Mouse (Mus musculus): Measurements from ENCODE around the gene Mob3b. TPM values are rescaled to one million over a fixed set of nuclear protein-coding genes. Genes with fewer than 3 reads are reported as not detected.

Gene Mob3b
- polyA plus RNA-seq, 1 experiment from 2014 or later = 21.3 TPM

DNA sequence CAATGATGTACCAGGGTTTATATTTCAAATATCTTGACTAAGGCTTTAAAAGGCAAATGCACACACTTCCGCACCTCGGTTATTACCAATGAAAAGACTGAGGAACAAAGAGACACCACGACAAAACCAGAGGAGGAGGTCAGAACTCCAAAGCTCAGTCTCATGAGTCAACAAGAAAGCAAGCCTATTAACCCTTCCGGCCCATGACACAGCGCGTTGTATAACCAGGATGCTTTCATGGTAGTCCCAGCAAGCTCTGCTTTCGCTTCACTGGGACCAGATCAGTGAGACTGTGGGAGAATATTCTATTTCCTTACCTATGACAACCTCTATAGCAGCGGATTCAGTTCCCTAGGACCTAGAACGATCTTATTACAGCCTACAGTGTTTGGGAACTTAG, 30.5 kb downstream of the Mob3b start:
- Histone ChIP-seq H3K9ac (ENCODE audit: low read length) (no peak overlapping the region), H3K36me3 (ENCODE audit: control insufficient read depth, insufficient read depth, low read length) (no peaks in the 10 kb centered on the region), H3K9me3 (ENCODE audit: control insufficient read depth, low read length) (no peaks in the 10 kb centered on the region), H3K4me2 (ENCODE audit: low read length) (no peak overlapping the region), H3K27me3 (replicated peaks; ENCODE audit: control insufficient read depth, insufficient read depth, low read length) (no peaks in the 10 kb centered on the region), H3K27ac (ENCODE audit: low read depth) (no peak overlapping the region), H3K4me1 (replicated peaks; ENCODE audit: control insufficient read depth, insufficient read depth, low read length) (peaks cover 50% of the 10 kb centered on the region), H3K4me3 (ENCODE audit: low read depth, low read length) (no peak overlapping the region)
- DNase-seq (ENCODE audit: low spot score) = no peak
- no peak for ATAC-seq (replicated peaks; ENCODE audit: low FRiP score, low TSS enrichment, low read depth)
- 75% methylated on average over 9 of the region's 9 CpGs for WGBS

DNA sequence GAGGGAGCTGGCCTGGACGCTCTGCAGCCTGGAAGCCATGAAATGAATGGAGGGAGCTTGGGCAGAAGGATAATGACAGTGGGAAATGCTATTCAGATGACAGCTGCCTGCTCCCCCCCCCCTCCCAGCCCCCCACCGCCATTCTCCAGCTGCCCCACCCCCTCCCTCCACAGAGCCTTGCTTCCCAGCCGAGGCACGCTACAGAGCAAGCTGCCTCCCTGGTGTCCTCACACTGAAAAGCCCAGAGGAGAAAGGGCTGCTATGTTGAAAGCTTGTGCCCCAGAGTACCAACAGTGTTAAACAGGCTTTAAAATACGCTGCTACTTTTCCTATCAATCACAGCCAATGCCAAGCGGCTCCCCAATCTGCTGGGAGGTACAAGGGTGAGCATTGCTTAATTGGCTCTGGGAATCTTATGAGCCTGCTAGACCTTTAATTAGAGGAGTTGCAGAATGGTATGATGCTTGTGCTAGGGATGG, 31.9 kb downstream of the Mob3b start:
- 26% methylated on average over 5 of the region's 6 CpGs for WGBS
- no peaks in the 10 kb centered on the region for H3K9me3 ChIP-seq (ENCODE audit: control insufficient read depth, low read length)
- H3K4me3 ChIP-seq (ENCODE audit: low read depth, low read length) = no peak overlapping the region
- DNase-seq (ENCODE audit: low spot score) = no peak
- no peaks in the 10 kb centered on the region for H3K27me3 ChIP-seq (replicated peaks; ENCODE audit: control insufficient read depth, insufficient read depth, low read length)
- peak overlapping the region; percentile 48 for H3K27ac ChIP-seq (ENCODE audit: low read depth)
- no peak for ATAC-seq (replicated peaks; ENCODE audit: low FRiP score, low TSS enrichment, low read depth)
- peak overlapping the region; percentile 7; the same call in 1 of the 2 replicates for H3K4me2 ChIP-seq (ENCODE audit: low read length)
- H3K4me1 ChIP-seq (replicated peaks; ENCODE audit: control insufficient read depth, insufficient read depth, low read length) = peaks cover 55% of the 10 kb centered on the region
- no peaks in the 10 kb centered on the region for H3K36me3 ChIP-seq (ENCODE audit: control insufficient read depth, insufficient read depth, low read length)
- H3K9ac ChIP-seq (ENCODE audit: low read length) = no peak overlapping the region

DNA sequence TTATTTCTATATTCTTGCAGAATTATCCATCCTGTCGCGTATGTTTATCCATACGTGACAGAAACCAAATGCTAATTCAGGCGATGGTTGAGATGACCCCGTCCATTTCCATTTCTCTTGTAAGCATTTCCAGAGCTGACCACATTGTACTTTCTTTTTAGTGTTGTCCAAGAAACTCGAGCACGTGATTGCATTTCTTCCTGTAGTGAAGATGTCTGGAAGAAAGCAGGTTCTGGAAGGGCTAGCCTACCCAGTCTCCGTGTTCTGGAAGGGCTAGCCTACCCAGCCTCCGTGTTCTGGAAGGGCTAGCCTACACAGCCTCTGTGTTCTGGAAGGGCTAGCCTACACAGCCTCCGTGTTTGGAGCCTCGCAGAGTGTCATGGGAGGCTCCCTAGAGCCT, 33.3 kb downstream of the Mob3b start:
- Histone ChIP-seq H3K27ac (ENCODE audit: low read depth) (peak overlapping the region; percentile 33), H3K9me3 (ENCODE audit: control insufficient read depth, low read length) (no peaks in the 10 kb centered on the region), H3K9ac (ENCODE audit: low read length) (no peak overlapping the region), H3K27me3 (replicated peaks; ENCODE audit: control insufficient read depth, insufficient read depth, low read length) (no peaks in the 10 kb centered on the region), H3K36me3 (ENCODE audit: control insufficient read depth, insufficient read depth, low read length) (no peaks in the 10 kb centered on the region), H3K4me3 (ENCODE audit: low read depth, low read length) (no peak overlapping the region), H3K4me2 (ENCODE audit: low read length) (no peak overlapping the region; the same call in 1 of the 2 replicates), H3K4me1 (replicated peaks; ENCODE audit: control insufficient read depth, insufficient read depth, low read length) (peaks cover 52% of the 10 kb centered on the region)
- DNase-seq (ENCODE audit: low spot score) (no peak), ATAC-seq (replicated peaks; ENCODE audit: low FRiP score, low TSS enrichment, low read depth) (peak; percentile 12; the same call in 1 of the 2 replicates)
- WGBS = 56% methylated on average over 11 of the region's 11 CpGs

DNA sequence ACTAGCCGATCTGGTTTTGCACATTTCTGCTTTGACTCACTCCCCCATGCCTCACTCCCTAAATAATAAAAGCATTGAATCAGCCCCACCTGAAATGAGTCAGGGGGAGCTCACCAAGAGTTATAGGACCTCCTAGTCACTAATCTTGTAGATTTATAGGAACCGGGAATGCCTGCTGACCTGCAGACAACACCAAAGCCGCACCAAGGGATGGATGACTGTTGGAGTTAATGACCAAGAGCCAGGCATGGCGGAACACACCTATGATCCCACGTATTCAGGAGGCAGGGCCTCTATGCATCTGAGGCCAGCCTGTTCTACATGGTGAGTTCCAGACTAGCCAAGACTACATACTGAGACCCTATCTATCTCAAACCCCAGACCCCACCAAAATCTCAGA, 34.2 kb downstream of the Mob3b start:
- no peak overlapping the region for H3K4me3 ChIP-seq (ENCODE audit: low read depth, low read length)
- no peaks in the 10 kb centered on the region for H3K36me3 ChIP-seq (ENCODE audit: control insufficient read depth, insufficient read depth, low read length)
- no peaks in the 10 kb centered on the region for H3K27me3 ChIP-seq (replicated peaks; ENCODE audit: control insufficient read depth, insufficient read depth, low read length)
- H3K9me3 ChIP-seq (ENCODE audit: control insufficient read depth, low read length) = no peaks in the 10 kb centered on the region
- H3K27ac ChIP-seq (ENCODE audit: low read depth) = peak overlapping the region; percentile 33; the same call in 1 of the 2 replicates
- no peak overlapping the region for H3K9ac ChIP-seq (ENCODE audit: low read length)
- DNase-seq (ENCODE audit: low spot score) (no peak), ATAC-seq (replicated peaks; ENCODE audit: low FRiP score, low TSS enrichment, low read depth) (no peak)
- no peak overlapping the region for H3K4me2 ChIP-seq (ENCODE audit: low read length)
- peaks cover 48% of the 10 kb centered on the region for H3K4me1 ChIP-seq (replicated peaks; ENCODE audit: control insufficient read depth, insufficient read depth, low read length)
- 57% methylated on average over 5 of the region's 5 CpGs for WGBS

DNA sequence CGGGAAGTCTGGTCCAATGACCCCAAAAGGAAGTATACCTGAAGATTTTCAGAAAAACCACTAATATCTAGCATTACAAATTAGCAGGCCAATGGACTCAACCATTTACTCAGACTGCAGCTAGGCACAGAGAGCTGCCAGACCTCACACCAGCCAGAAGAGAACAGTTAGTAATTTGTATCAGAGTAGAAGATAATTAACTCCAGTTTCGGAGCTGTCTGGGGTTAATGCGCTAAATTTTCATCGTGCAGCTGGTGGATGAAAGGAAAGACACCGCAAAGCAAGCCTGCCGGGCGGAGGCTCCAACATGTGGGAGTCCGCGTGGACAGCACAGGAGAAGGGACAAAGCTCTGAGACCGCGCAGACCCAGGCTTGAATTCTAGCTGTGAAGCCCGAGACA, 36.2 kb downstream of the Mob3b start:
- Histone ChIP-seq H3K9ac (ENCODE audit: low read length) (no peak overlapping the region), H3K36me3 (ENCODE audit: control insufficient read depth, insufficient read depth, low read length) (no peaks in the 10 kb centered on the region), H3K4me3 (ENCODE audit: low read depth, low read length) (no peak overlapping the region), H3K9me3 (ENCODE audit: control insufficient read depth, low read length) (no peaks in the 10 kb centered on the region), H3K4me1 (replicated peaks; ENCODE audit: control insufficient read depth, insufficient read depth, low read length) (peaks cover 35% of the 10 kb centered on the region), H3K27ac (ENCODE audit: low read depth) (no peak overlapping the region), H3K4me2 (ENCODE audit: low read length) (no peak overlapping the region), H3K27me3 (replicated peaks; ENCODE audit: control insufficient read depth, insufficient read depth, low read length) (no peaks in the 10 kb centered on the region)
- ATAC-seq (replicated peaks; ENCODE audit: low FRiP score, low TSS enrichment, low read depth) = no peak
- no peak for DNase-seq (ENCODE audit: low spot score)
- WGBS = 70% methylated on average over 12 of the region's 12 CpGs

DNA sequence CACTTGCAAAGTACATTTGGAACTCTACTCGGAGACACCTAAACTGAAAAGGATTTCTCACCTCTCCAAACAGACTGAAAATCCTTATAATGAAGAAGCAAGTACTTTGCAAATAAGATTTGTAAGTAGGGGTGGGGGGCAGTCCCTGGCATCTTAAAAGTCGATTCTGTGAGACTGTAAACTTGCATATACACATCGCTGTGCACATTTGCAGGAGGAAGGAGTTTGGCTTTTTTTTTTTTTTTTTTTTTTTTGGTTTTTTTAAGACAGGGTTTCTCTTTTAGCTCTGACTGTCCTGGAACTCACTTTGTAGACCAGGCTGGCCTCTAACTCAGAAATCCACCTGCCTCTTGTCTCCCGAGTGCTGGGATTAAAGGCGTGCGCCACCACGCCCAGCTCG, 36.7 kb downstream of the Mob3b start:
- 84% methylated on average over 8 of the region's 8 CpGs for WGBS
- no peak for ATAC-seq (replicated peaks; ENCODE audit: low FRiP score, low TSS enrichment, low read depth)
- H3K27ac ChIP-seq (ENCODE audit: low read depth) = no peak overlapping the region

DNA sequence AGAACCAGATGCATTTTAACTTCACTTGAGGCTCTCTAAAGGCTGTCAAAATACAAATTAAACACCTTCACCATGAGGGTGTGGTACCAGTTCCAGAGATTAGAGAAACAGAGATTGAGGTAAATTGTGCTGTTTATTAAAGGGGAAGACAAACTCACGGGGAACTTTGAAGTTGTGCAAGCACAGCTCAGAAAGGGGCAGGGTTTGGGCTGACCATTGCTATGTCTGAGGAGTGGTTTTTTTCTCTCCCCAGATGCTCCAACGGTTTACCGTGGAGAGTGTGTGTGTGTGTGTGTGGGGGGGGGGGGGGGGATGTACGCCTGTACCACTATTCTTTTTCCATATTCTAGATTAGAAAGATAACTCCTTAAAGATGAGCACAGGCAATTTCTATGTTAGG, 37.1 kb downstream of the Mob3b start:
- Histone ChIP-seq H3K4me2 (ENCODE audit: low read length) (no peak overlapping the region), H3K4me3 (ENCODE audit: low read depth, low read length) (no peak overlapping the region), H3K27me3 (replicated peaks; ENCODE audit: control insufficient read depth, insufficient read depth, low read length) (no peaks in the 10 kb centered on the region), H3K27ac (ENCODE audit: low read depth) (no peak overlapping the region), H3K4me1 (replicated peaks; ENCODE audit: control insufficient read depth, insufficient read depth, low read length) (peaks cover 27% of the 10 kb centered on the region), H3K36me3 (ENCODE audit: control insufficient read depth, insufficient read depth, low read length) (no peaks in the 10 kb centered on the region), H3K9me3 (ENCODE audit: control insufficient read depth, low read length) (no peaks in the 10 kb centered on the region), H3K9ac (ENCODE audit: low read length) (no peak overlapping the region)
- ATAC-seq (replicated peaks; ENCODE audit: low FRiP score, low TSS enrichment, low read depth) (no peak), DNase-seq (ENCODE audit: low spot score) (no peak)
- 42% methylated on average over 4 of the region's 4 CpGs for WGBS

More for the DNA sequence above, 36.7 kb downstream of the Mob3b start:
- peaks cover 31% of the 10 kb centered on the region for H3K4me1 ChIP-seq (replicated peaks; ENCODE audit: control insufficient read depth, insufficient read depth, low read length)
- no peaks in the 10 kb centered on the region for H3K36me3 ChIP-seq (ENCODE audit: control insufficient read depth, insufficient read depth, low read length)
- no peak overlapping the region for H3K9ac ChIP-seq (ENCODE audit: low read length)
- H3K4me2 ChIP-seq (ENCODE audit: low read length) = no peak overlapping the region
- no peak for DNase-seq (ENCODE audit: low spot score)
- no peaks in the 10 kb centered on the region for H3K27me3 ChIP-seq (replicated peaks; ENCODE audit: control insufficient read depth, insufficient read depth, low read length)
- H3K9me3 ChIP-seq (ENCODE audit: control insufficient read depth, low read length) = no peaks in the 10 kb centered on the region
- no peak overlapping the region for H3K4me3 ChIP-seq (ENCODE audit: low read depth, low read length)

DNA sequence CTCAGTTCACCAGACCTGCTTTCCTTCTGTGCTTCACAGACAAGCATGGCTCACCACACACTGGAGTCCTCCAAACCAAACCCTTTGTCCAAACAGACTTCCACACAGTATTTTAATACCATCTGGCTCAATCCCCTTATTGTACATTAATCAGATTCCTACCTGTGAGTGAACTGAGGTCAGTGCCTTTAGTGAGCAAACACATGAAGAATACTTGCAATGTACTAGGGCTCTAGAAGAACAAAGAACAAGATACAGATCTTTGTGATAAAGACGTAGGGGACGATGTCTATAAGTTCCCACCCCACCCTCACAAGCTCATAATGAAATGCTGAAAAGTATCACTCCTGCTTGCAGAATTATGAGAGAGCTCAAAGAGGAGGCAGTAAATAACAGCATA, 38.4 kb downstream of the Mob3b start:
- Histone ChIP-seq H3K4me1 (replicated peaks; ENCODE audit: control insufficient read depth, insufficient read depth, low read length) (peaks cover 25% of the 10 kb centered on the region), H3K4me3 (ENCODE audit: low read depth, low read length) (no peak overlapping the region), H3K27ac (ENCODE audit: low read depth) (no peak overlapping the region), H3K9ac (ENCODE audit: low read length) (no peak overlapping the region), H3K27me3 (replicated peaks; ENCODE audit: control insufficient read depth, insufficient read depth, low read length) (no peaks in the 10 kb centered on the region), H3K4me2 (ENCODE audit: low read length) (no peak overlapping the region), H3K36me3 (ENCODE audit: control insufficient read depth, insufficient read depth, low read length) (no peaks in the 10 kb centered on the region), H3K9me3 (ENCODE audit: control insufficient read depth, low read length) (no peaks in the 10 kb centered on the region)
- WGBS = 73% methylated on average over 2 of the region's 2 CpGs
- no peak for ATAC-seq (replicated peaks; ENCODE audit: low FRiP score, low TSS enrichment, low read depth)
- DNase-seq (ENCODE audit: low spot score) = no peak

DNA sequence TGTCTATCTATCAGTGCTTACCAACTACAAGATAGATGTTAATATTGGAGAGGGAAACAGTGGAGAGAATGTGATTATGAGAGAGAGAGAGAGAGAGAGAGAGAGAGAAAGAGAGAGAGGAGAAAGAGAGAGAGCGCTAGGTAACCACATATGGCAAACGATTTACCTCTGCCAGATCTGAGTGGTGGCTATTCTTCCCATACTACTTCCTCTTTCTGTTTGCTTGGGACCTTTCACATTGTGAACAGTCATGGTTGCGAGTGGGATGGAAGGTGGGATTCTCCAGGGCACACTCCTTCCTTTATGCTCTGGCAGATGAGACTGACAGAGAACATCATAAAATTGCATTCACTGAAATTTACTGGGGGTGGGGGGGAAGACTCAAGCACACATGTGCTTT, 40.1 kb downstream of the Mob3b start:
- peaks cover 15% of the 10 kb centered on the region for H3K4me1 ChIP-seq (replicated peaks; ENCODE audit: control insufficient read depth, insufficient read depth, low read length)
- 84% methylated on average over 3 of the region's 3 CpGs for WGBS
- DNase-seq (ENCODE audit: low spot score) (no peak), ATAC-seq (replicated peaks; ENCODE audit: low FRiP score, low TSS enrichment, low read depth) (no peak)
- H3K36me3 ChIP-seq (ENCODE audit: control insufficient read depth, insufficient read depth, low read length) = no peaks in the 10 kb centered on the region
- H3K4me3 ChIP-seq (ENCODE audit: low read depth, low read length) = no peak overlapping the region
- H3K27ac ChIP-seq (ENCODE audit: low read depth) = no peak overlapping the region
- H3K9ac ChIP-seq (ENCODE audit: low read length) = no peak overlapping the region
- H3K9me3 ChIP-seq (ENCODE audit: control insufficient read depth, low read length) = no peaks in the 10 kb centered on the region
- no peaks in the 10 kb centered on the region for H3K27me3 ChIP-seq (replicated peaks; ENCODE audit: control insufficient read depth, insufficient read depth, low read length)
- H3K4me2 ChIP-seq (ENCODE audit: low read length) = no peak overlapping the region
